Mouse (Mus musculus) lung, embryonic 16.5 days (tissue): ENCODE measurements around the gene Arhgap35. TPM values are rescaled to one million over a fixed set of nuclear protein-coding genes. Genes with fewer than 3 reads are reported as not detected.
"Not testable (repeated sequence)": the region's sequence is repeated elsewhere in the genome, so short reads cannot be mapped to it uniquely, and the experiment has no call there.

Source experiments
- ATAC-seq: fragments of 200-750 bp; cut with Nextera tagmentation; 2 replicates; pipeline ENCODE4 v1.8.0; 2017; ENCODE audit warnings: low read depth, mild to moderate bottlenecking, moderate library complexity
- H3K27ac ChIP-seq: fragments of 300-500 bp; sonication (generic); 2 replicates; pipeline ENCODE4 v1.5.1; 2014; ENCODE audit warnings: mild to moderate bottlenecking, control low read depth, low read length
- H3K27me3 ChIP-seq: fragments of 300-500 bp; sonication (generic); 2 replicates; pipeline ENCODE4 v1.6.1; 2014; ENCODE audit warnings: low read depth, low read length, mixed read lengths; ENCODE audit not compliant: control insufficient read depth, insufficient read depth
- H3K36me3 ChIP-seq: fragments of 300-500 bp; sonication (generic); 2 replicates; pipeline ENCODE4 v1.6.1; 2014; ENCODE audit warnings: low read length; ENCODE audit not compliant: control insufficient read depth, insufficient read depth
- H3K4me1 ChIP-seq: fragments of 300-500 bp; sonication (generic); replicated peaks from 2 replicates; pipeline ENCODE4 v1.6.1; 2014; ENCODE audit warnings: low read length, mixed read lengths; ENCODE audit not compliant: control insufficient read depth, insufficient read depth
- H3K4me2 ChIP-seq: fragments of 300-500 bp; sonication (generic); 2 replicates; pipeline ENCODE4 v1.6.1; 2014; ENCODE audit warnings: low read depth, low read length, control low read depth
- H3K4me3 ChIP-seq: fragments of 300-500 bp; sonication (generic); 2 replicates; pipeline ENCODE4 v1.5.1; 2014; ENCODE audit warnings: mild to moderate bottlenecking, low read length, control low read depth
- H3K9ac ChIP-seq: fragments of 300-500 bp; sonication (generic); 2 replicates; pipeline ENCODE4 v1.6.1; 2014; ENCODE audit warnings: low read length, control low read depth
- H3K9me3 ChIP-seq: fragments of 300-500 bp; sonication (generic); 2 replicates; pipeline ENCODE4 v1.6.1; 2016; ENCODE audit warnings: low read length; ENCODE audit not compliant: control insufficient read depth
- WGBS: fragments of 180-500 bp; shearing (Covaris S2); extraction: QIAGEN DNeasy Blood & Tissue Kit; methylation state at CpG from one replicate; pipeline ENCODE4 v1.1.7; 2014; 5-methylcytosine and 5-hydroxymethylcytosine counted together
- polyA plus RNA-seq: library from polyadenylated mRNA; unstranded; fragments of >200 nt; fragmentation: Nextera tagmentation; extraction: Ambion mirVana; gene quantifications from 2 replicates; pipeline ENCODE4 v1.2.1, GENCODE M21; 2015

Arhgap35 gene
- polyA plus RNA-seq, 1 experiment from 2014 or later, result 17.8 TPM

DNA sequence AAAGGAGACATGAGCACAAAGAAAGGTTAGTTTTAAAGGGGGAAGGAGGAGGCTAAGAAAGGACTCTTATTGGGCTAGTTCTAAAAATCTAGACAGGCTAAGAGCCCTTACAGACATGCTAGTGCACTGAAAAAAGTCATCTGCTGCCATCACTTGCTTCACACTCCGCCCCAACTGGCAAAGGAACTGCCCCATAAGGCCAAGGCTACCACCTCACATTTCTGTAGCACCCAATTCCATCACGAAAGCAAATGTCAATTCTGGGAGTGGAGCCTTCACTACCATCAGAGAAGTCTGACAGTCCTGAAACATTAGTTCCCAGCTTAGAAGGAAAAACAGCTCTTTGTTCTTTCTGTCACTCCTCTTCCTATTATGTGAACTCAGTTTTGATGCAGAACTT lies 4.4 kb downstream of the Arhgap35 start:
- H3K4me2 ChIP-seq, result peak overlapping the region; percentile 33; the same call in 1 of the 2 replicates
- H3K27ac ChIP-seq, result peak overlapping the region; percentile 67; the same call in 1 of the 2 replicates
- 26% methylated on average over 2 of the region's 2 CpGs for WGBS

DNA sequence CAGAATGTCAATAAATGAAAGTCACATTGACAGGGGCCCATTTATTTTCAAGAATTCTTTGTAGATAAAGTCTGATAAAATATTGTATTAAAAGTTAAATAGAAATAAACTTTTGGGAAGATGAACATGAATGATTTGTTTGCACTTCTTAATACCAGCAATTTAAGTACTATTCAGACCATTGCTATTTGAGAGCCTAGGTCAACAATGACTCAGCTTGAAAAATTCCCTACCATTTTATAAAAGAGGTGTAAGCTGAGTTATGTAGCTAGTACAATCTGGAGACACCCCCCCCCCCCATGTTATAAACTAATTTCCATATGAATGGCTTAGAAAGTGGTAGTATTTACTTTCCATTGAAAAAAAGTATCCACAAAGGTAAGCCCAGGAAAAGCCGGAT lies 5.8 kb downstream of the Arhgap35 start:
- no peak overlapping the region for H3K9ac ChIP-seq
- ATAC-seq, result no peak
- H3K4me3 ChIP-seq, result no peak overlapping the region
- H3K36me3 ChIP-seq, result no peaks in the 10 kb centered on the region; the same call in 1 of the 2 replicates
- H3K27ac ChIP-seq, result no peak overlapping the region
- no peak overlapping the region for H3K4me2 ChIP-seq
- H3K27me3 ChIP-seq, result no peaks in the 10 kb centered on the region
- H3K9me3 ChIP-seq, result no peaks in the 10 kb centered on the region; the same call in 1 of the 2 replicates
- peaks cover 43% of the 10 kb centered on the region for H3K4me1 ChIP-seq
- 71% methylated on average over 1 of the region's 1 CpGs for WGBS

More for the DNA sequence above, 4.4 kb downstream of the Arhgap35 start:
- Histone ChIP-seq H3K4me3 (no peak overlapping the region), H3K9ac (no peak overlapping the region), H3K27me3 (no peaks in the 10 kb centered on the region), H3K4me1 (peaks cover 43% of the 10 kb centered on the region), H3K9me3 (no peaks in the 10 kb centered on the region), H3K36me3 (no peaks in the 10 kb centered on the region; the same call in 1 of the 2 replicates)
- ATAC-seq, result no peak

- no peaks in the 10 kb centered on the region for H3K27me3 ChIP-seq
- H3K9ac ChIP-seq, result no peak overlapping the region
- WGBS, result 98% methylated on average over 1 of the region's 1 CpGs
- H3K4me2 ChIP-seq, result no peak overlapping the region
- no peaks in the 10 kb centered on the region; the same call in 1 of the 2 replicates for H3K36me3 ChIP-seq
- no peak for ATAC-seq
- peaks cover 41% of the 10 kb centered on the region for H3K4me1 ChIP-seq
- no peak overlapping the region for H3K27ac ChIP-seq
- H3K4me3 ChIP-seq, result no peak overlapping the region
- H3K9me3 ChIP-seq, result no peaks in the 10 kb centered on the region; the same call in 1 of the 2 replicates
Measured at GRCm38 (mm10) chr7:16608046-16608445, 6.7 kb downstream of the Arhgap35 start.

DNA sequence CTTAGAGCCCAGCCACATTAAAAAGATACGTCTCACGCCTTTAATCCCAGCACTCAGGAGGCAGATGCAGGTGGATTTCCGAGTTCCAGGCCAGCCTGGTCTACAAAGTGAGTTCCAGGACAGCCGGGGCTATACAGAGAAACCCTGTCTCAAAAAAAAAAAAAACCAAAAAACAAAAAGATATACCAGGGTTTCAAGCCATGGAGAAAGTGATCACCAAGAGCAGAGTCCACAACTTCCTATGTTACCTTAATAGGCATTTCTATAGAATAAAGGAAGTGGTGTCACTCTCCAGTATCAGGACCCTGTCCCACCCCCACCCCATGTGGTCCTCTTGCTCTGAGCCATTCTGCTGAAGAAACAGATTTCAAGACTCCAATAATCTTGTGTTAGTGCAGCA lies 8.0 kb downstream of the Arhgap35 start:
- H3K27me3 ChIP-seq, H3K36me3 ChIP-seq, H3K9me3 ChIP-seq, H3K9ac ChIP-seq, H3K4me3 ChIP-seq, ATAC-seq, H3K27ac ChIP-seq, H3K4me2 ChIP-seq: not testable (repeated sequence)
- H3K4me1 ChIP-seq, result peaks cover 34% of the 10 kb centered on the region
- WGBS, result 92% methylated on average over 4 of the region's 4 CpGs

GRCm38 (mm10) chr7:16604141-16604540 lies 10.7 kb downstream of the Arhgap35 start:
- Histone ChIP-seq H3K36me3 (no peaks in the 10 kb centered on the region; the same call in 1 of the 2 replicates), H3K4me1 (peaks cover 12% of the 10 kb centered on the region), H3K27ac (no peak overlapping the region), H3K4me3 (no peak overlapping the region), H3K9me3 (no peaks in the 10 kb centered on the region; the same call in 1 of the 2 replicates), H3K27me3 (no peaks in the 10 kb centered on the region), H3K4me2 (no peak overlapping the region), H3K9ac (no peak overlapping the region)
- ATAC-seq, result no peak
- WGBS, result 90% methylated on average over 1 of the region's 1 CpGs

GRCm38 (mm10) chr7:16601683-16602102 lies 13.1 kb downstream of the Arhgap35 start:
- Histone ChIP-seq H3K27ac (no peak overlapping the region), H3K4me1 (peaks cover 7% of the 10 kb centered on the region; the same call in 1 of the 2 replicates), H3K4me3 (no peak overlapping the region), H3K9ac (no peak overlapping the region), H3K27me3 (no peaks in the 10 kb centered on the region), H3K9me3 (no peaks in the 10 kb centered on the region; the same call in 1 of the 2 replicates), H3K36me3 (no peaks in the 10 kb centered on the region), H3K4me2 (no peak overlapping the region)
- ATAC-seq, result no peak
- 35% methylated on average over 4 of the region's 4 CpGs for WGBS

DNA sequence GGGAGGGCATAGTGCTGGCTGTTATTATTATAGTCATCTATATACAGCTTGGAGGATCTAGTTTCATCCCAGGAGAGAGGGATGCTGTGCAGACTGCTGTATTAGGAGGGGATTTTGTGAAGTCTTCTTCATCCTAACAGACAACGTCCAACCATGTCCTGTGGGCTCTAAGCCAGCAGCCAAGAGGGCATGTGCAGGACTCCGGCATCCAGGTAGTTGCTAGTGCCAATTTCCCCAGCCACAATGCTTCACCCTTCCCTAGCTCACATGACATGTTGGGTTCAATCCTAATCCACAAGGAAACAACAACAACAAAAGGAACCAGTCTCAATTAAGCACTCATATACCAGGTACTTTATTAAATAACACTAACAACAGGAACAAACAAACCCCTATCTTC lies 15.8 kb downstream of the Arhgap35 start:
- H3K9ac ChIP-seq, result no peak overlapping the region
- WGBS, result 70% methylated on average over 2 of the region's 2 CpGs
- H3K36me3 ChIP-seq, result 0 out of 2 replicates have a peak, but pooled peaks cover 3% of the 10 kb centered on the region
- H3K4me1 ChIP-seq, result peaks cover 7% of the 10 kb centered on the region; the same call in 1 of the 2 replicates
- ATAC-seq, result no peak
- H3K27ac ChIP-seq, result no peak overlapping the region
- H3K4me3 ChIP-seq, result no peak overlapping the region
- no peaks in the 10 kb centered on the region for H3K27me3 ChIP-seq
- no peak overlapping the region for H3K4me2 ChIP-seq
- no peaks in the 10 kb centered on the region; the same call in 1 of the 2 replicates for H3K9me3 ChIP-seq

DNA sequence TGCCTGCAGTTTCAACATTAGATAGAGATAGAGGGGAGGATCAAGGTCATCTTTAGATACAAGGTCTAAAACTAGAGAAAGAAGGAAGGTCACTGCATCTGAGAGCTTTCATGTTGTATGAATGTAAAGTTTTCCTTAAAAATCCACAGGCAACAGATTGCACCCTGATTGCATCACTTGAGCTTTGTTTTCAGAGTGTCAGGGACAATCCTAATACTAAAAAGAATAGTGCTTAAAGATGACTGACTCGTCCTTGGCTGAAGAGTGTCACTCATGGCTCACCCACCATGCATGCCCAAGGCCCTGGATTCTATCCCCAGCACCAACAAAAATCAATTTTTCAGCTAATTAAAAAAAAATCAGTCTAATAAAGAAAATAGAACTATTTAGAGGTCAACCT lies 23.5 kb downstream of the Arhgap35 start:
- no peaks in the 10 kb centered on the region for H3K9me3 ChIP-seq
- H3K36me3 ChIP-seq, result 0 out of 2 replicates have a peak, but pooled peaks cover 3% of the 10 kb centered on the region
- H3K9ac ChIP-seq, result no peak overlapping the region
- H3K4me2 ChIP-seq, result no peak overlapping the region
- WGBS, result 53% methylated on average over 1 of the region's 1 CpGs
- H3K4me3 ChIP-seq, result no peak overlapping the region
- H3K27ac ChIP-seq, result no peak overlapping the region
- no peaks in the 10 kb centered on the region; the same call in 1 of the 2 replicates for H3K4me1 ChIP-seq
- no peaks in the 10 kb centered on the region for H3K27me3 ChIP-seq
- ATAC-seq, result no peak

DNA sequence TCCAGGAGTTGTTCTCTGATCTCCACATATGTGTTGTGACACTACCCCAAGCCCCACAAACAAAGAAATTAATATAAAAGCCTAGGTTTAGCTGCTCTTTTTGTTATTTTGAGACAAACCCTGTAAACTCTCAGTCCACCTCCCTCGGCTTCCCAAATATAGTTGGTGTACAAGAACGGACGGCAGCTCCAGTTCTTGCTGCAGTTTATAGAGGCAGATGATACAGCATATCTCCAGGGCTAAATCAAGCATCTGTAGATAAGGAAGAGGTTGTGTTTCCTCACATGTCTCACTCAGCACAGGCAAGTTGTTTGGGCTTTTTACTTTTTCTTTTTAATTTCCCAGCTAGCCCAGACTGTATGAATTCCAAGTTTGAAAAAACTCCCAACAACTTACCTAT lies 27.1 kb downstream of the Arhgap35 start:
- Histone ChIP-seq H3K27me3 (no peaks in the 10 kb centered on the region), H3K4me2 (no peak overlapping the region), H3K4me1 (peaks cover 19% of the 10 kb centered on the region), H3K36me3 (no peaks in the 10 kb centered on the region), H3K9me3 (no peaks in the 10 kb centered on the region), H3K27ac (no peak overlapping the region), H3K4me3 (no peak overlapping the region), H3K9ac (no peak overlapping the region)
- WGBS, result 80% methylated on average over 3 of the region's 3 CpGs
- no peak for ATAC-seq
